Mouse (Mus musculus): ENCODE results near the gene Stx11.

GRCm38 (mm10) chr10:12904140-12904528 is 60.0 kb downstream of the Stx11 start:
- TF ChIP-seq CTCF (IDR thresholded peaks at IDR 0.05; ENCODE audit: extremely low read depth, insufficient read depth, insufficient read length, insufficient replicate concordance) (no peak), POLR2A (IDR thresholded peaks at IDR 0.05; ENCODE audit: low read depth, low read length) (no peak)

All from spleen, adult 2 months (tissue).